29 mouse cellular contexts compared by ENCODE assay signal in genomic region chr17:8485146-8485545, GRCm38 (mm10). TPM values are rescaled to one million over a fixed set of nuclear protein-coding genes. Genes with fewer than 3 reads are reported as not detected.
DNase-seq lines count a peak whose midpoint lies in the region; ATAC-seq lines count a peak whose summit lies in the region.
"Had no signal": no experiment of that assay in that cellular context is flagged by ENCODE, and none has a peak within 500 bp of the region (broad histone marks: within the 10 kb centered on the region; RNA-seq: fewer than 3 reads in every experiment).

No protein-coding gene starts in this region.

- H3K4me1 ChIP-seq in neural tube, embryonic 15.5 days: peaks cover 2% of the 10 kb centered on the region; the same call in 1 of the 2 replicates
- H3K4me1 ChIP-seq: embryonic facial prominence, embryonic 12.5 days; forebrain, embryonic 12.5 days; forebrain, embryonic 15.5 days; heart, embryonic 12.5 days; heart, embryonic 15.5 days; hindbrain, embryonic 10.5 days; hindbrain, embryonic 13.5 days; intestine, embryonic 15.5 days had no signal

- H3K27ac ChIP-seq in neural tube, embryonic 15.5 days (replicated peaks): no peak overlapping the region
- H3K27ac ChIP-seq: embryonic facial prominence, embryonic 12.5 days; embryonic facial prominence, embryonic 15.5 days; forebrain, embryonic 12.5 days; forebrain, embryonic 15.5 days; heart, embryonic 15.5 days; hindbrain, embryonic 10.5 days; hindbrain, embryonic 13.5 days; intestine, embryonic 15.5 days had no signal

- no peak overlapping the region for H3K4me2 ChIP-seq in neural tube, embryonic 15.5 days
- H3K4me2 ChIP-seq: embryonic facial prominence, embryonic 12.5 days; embryonic facial prominence, embryonic 15.5 days; forebrain, embryonic 12.5 days; forebrain, embryonic 15.5 days; heart, embryonic 12.5 days; heart, embryonic 15.5 days; hindbrain, embryonic 13.5 days; intestine, embryonic 15.5 days had no signal

- no peak for ATAC-seq in neural tube, embryonic 15.5 days (ENCODE audit: low FRiP score)
- ATAC-seq: CD4-positive, CD25-positive, alpha-beta regulatory T cell, adult 4 months; forebrain, embryonic 15.5 days; hindbrain, embryonic 16.5 days; intestine, embryonic 15.5 days had no signal

- H3K4me3 ChIP-seq in neural tube, embryonic 15.5 days (replicated peaks): no peak overlapping the region
- H3K4me3 ChIP-seq: embryonic facial prominence, embryonic 12.5 days; embryonic facial prominence, embryonic 15.5 days; forebrain, embryonic 12.5 days; forebrain, embryonic 15.5 days; heart, embryonic 12.5 days; heart, embryonic 15.5 days; hindbrain, embryonic 10.5 days; hindbrain, embryonic 13.5 days; intestine, embryonic 15.5 days had no signal

- no peak overlapping the region for H3K9ac ChIP-seq in neural tube, embryonic 15.5 days (replicated peaks)
- H3K9ac ChIP-seq: embryonic facial prominence, embryonic 12.5 days; embryonic facial prominence, embryonic 15.5 days; forebrain, embryonic 12.5 days; forebrain, embryonic 15.5 days; heart, embryonic 12.5 days; heart, embryonic 15.5 days; hindbrain, embryonic 13.5 days; intestine, embryonic 15.5 days had no signal

- peak; percentile 80 for DNase-seq in heart, adult 11 months
- no peak for DNase-seq in heart, adult 8-10 months (ENCODE audit: low spot score)
- peak; percentile 78 for DNase-seq in adrenal gland, postnatal 10 days
- peak; percentile 68 to 72 for DNase-seq in adrenal gland, postnatal 36 days
- DNase-seq in lung, postnatal 4 days: no peak
- DNase-seq: cerebellum, adult 18-20 months; cerebellum, adult 9-10 months; cerebellum, postnatal 14 days; gastrocnemius, postnatal 10 days; gastrocnemius, postnatal 36 days; heart, postnatal 10 days; heart, postnatal 36 days; kidney, adult 11 months had no signal

- no peaks in the 10 kb centered on the region for H3K36me3 ChIP-seq in neural tube, embryonic 15.5 days
- H3K36me3 ChIP-seq: embryonic facial prominence, embryonic 12.5 days; embryonic facial prominence, embryonic 15.5 days; forebrain, embryonic 12.5 days; forebrain, embryonic 15.5 days; heart, embryonic 12.5 days; heart, embryonic 15.5 days; hindbrain, embryonic 10.5 days; hindbrain, embryonic 13.5 days; intestine, embryonic 15.5 days had no signal

- H3K9me3 ChIP-seq in neural tube, embryonic 15.5 days (replicated peaks): no peaks in the 10 kb centered on the region
- H3K9me3 ChIP-seq: embryonic facial prominence, embryonic 12.5 days; embryonic facial prominence, embryonic 15.5 days; forebrain, embryonic 12.5 days; forebrain, embryonic 15.5 days; heart, embryonic 12.5 days; heart, embryonic 15.5 days; hindbrain, embryonic 10.5 days; hindbrain, embryonic 13.5 days; intestine, embryonic 15.5 days had no signal

- H3K27me3 ChIP-seq in neural tube, embryonic 15.5 days (replicated peaks): 0 out of 2 replicates have a peak, but pooled peaks cover 3% of the 10 kb centered on the region
- H3K27me3 ChIP-seq: embryonic facial prominence, embryonic 12.5 days; embryonic facial prominence, embryonic 15.5 days; forebrain, embryonic 12.5 days; forebrain, embryonic 15.5 days; intestine, embryonic 15.5 days had no signal

RNA-seq across cellular contexts. Expression of gene Pde10a, which starts 40.0 kb away (rescaled TPM):
- 1 to 10 TPM; 1.8 to 3.6 (median 2.8) TPM for total RNA-seq in heart, adult 8-10 months (2022)
- 10 to 100 TPM; 12.4 to 20.0 TPM for total RNA-seq in adrenal gland, postnatal 10 days (2021)
- total RNA-seq in adrenal gland, postnatal 36 days (2021): 10 to 100 TPM; 20.6 to 62.1 TPM
- 10.6 and 12.5 TPM in 2 replicates for polyA plus RNA-seq in neural tube, embryonic 15.5 days (2015; fragmentation: Nextera tagmentation; extraction: Ambion mirVana)

RNA-seq across cellular contexts. Expression of gene T, which starts 50.9 kb away (rescaled TPM):
- total RNA-seq in heart, adult 8-10 months (2022): not detected
- not detected for total RNA-seq in adrenal gland, postnatal 10 days (2021)
- total RNA-seq in adrenal gland, postnatal 36 days (2021): not detected
- polyA plus RNA-seq in neural tube, embryonic 15.5 days (2015; fragmentation: Nextera tagmentation; extraction: Ambion mirVana): 0.31 and 0.35 TPM in 2 replicates
- total RNA-seq: gastrocnemius, adult 18-20 months; gastrocnemius, postnatal 10 days; gastrocnemius, postnatal 36 days; granulocyte monocyte progenitor cell, adult 5-6 weeks; heart, postnatal 10 days; heart, postnatal 36 days; MEL had no signal
- polyA plus RNA-seq: C2C12; CD4-positive, CD25-positive, alpha-beta regulatory T cell, adult 4 months had no signal

Comparison
In these comparisons a context has a peak if more than half of its experiments do, and no peak if none do; other contexts are left out.
1. DNase-seq: peak in heart, adult 11 months (single experiment), adrenal gland, postnatal 10 days (single experiment) and adrenal gland, postnatal 36 days (2 of 2); none in heart, adult 8-10 months (single experiment) and lung, postnatal 4 days (0 of 2).